Mouse (Mus musculus): ENCODE data around the gene Olfr1417. TPM values are rescaled to one million over a fixed set of nuclear protein-coding genes. Genes with fewer than 3 reads are reported as not detected.

Olfr1417 gene
- polyA plus RNA-seq (2012; rRNA removed), result not detected in 2 replicates

GRCm38 (mm10) chr19:11839119-11839518 is at the start of gene Olfr1417:
TSS of gene Olfr1417 (minus strand) at chr19:11839219.

GRCm38 (mm10) chr19:11886265-11886664 is 47.2 kb upstream of the Olfr1417 start, which contains the start of gene Olfr1420:
TSS of gene Olfr1420 (plus strand) at chr19:11886565.

GRCm38 (mm10) chr19:11875006-11875405 is 36.0 kb upstream of the Olfr1417 start, which contains the start of gene Olfr1419:
TSS of gene Olfr1419 (minus strand) at chr19:11875106.

GRCm38 (mm10) chr19:11860966-11861365 is 21.9 kb upstream of the Olfr1417 start, which contains the start of gene Olfr1418:
TSS of gene Olfr1418 (minus strand) at chr19:11861066.

GRCm38 (mm10) chr19:11819143-11819700 is 19.8 kb downstream of the Olfr1417 start, which contains the start of gene Stx3:
TSS of gene Stx3 (minus strand) at chr19:11819403.

Other genes starting within 250 kb of the Olfr1417 start
- gene Ms4a6d, start 234.4 kb downstream of the Olfr1417 start, polyA plus RNA-seq (2012; rRNA removed), result 3.3 and 4.4 TPM in 2 replicates
- gene Ms4a2, start 215.5 kb downstream of the Olfr1417 start, polyA plus RNA-seq (2012; rRNA removed), result 0.05 and 0.15 TPM in 2 replicates
- 0.14 and 0.24 TPM in 2 replicates for gene Ms4a3, start 198.4 kb downstream of the Olfr1417 start, polyA plus RNA-seq (2012; rRNA removed)
- not detected in 2 replicates for gene Oosp2, start 178.7 kb downstream of the Olfr1417 start, polyA plus RNA-seq (2012; rRNA removed)
- not detected in 2 replicates for gene Oosp1, start 148.1 kb downstream of the Olfr1417 start, polyA plus RNA-seq (2012; rRNA removed)
- gene Oosp3, start 142.2 kb downstream of the Olfr1417 start, polyA plus RNA-seq (2012; rRNA removed), result not detected in 2 replicates
- not detected in 2 replicates for gene Gif, start 91.7 kb downstream of the Olfr1417 start, polyA plus RNA-seq (2012; rRNA removed)
- 32.7 and 34.8 TPM in 2 replicates for gene Mrpl16, start 68.8 kb downstream of the Olfr1417 start, polyA plus RNA-seq (2012; rRNA removed)
- gene Stx3, start 19.8 kb downstream of the Olfr1417 start, polyA plus RNA-seq (2012; rRNA removed), result 27.9 and 31.0 TPM in 2 replicates
- not detected in 2 replicates for gene Olfr1418, start 21.8 kb upstream of the Olfr1417 start, polyA plus RNA-seq (2012; rRNA removed)
- 0.06 TPM in 1 of 2 replicates, not detected in the other for gene Olfr1419, start 35.9 kb upstream of the Olfr1417 start, polyA plus RNA-seq (2012; rRNA removed)
- gene Olfr1420, start 47.3 kb upstream of the Olfr1417 start, polyA plus RNA-seq (2012; rRNA removed), result not detected in 2 replicates
- 31.4 and 33.7 TPM in 2 replicates for gene Patl1, start 73.2 kb upstream of the Olfr1417 start, polyA plus RNA-seq (2012; rRNA removed)
- gene Osbp, start 126.7 kb upstream of the Olfr1417 start, polyA plus RNA-seq (2012; rRNA removed), result 34.8 and 35.5 TPM in 2 replicates
- gene Olfr1423, start 202.1 kb upstream of the Olfr1417 start, polyA plus RNA-seq (2012; rRNA removed), result not detected in 2 replicates
- gene Olfr1424, start 223.5 kb upstream of the Olfr1417 start, polyA plus RNA-seq (2012; rRNA removed), result not detected in 2 replicates
- gene Olfr1425, start 238.5 kb upstream of the Olfr1417 start, polyA plus RNA-seq (2012; rRNA removed), result not detected in 2 replicates

Measured in central nervous system, embryonic 14 days (tissue).